In genomic region chr11:117606137-117606536, GRCm38 (mm10) we compare ENCODE assay signal across 9 mouse cellular contexts. TPM values are rescaled to one million over a fixed set of nuclear protein-coding genes. Genes with fewer than 3 reads are reported as not detected.
DNase-seq lines count a peak whose midpoint lies in the region; ATAC-seq lines count a peak whose summit lies in the region.
"Had no signal": no experiment of that assay in that cellular context is flagged by ENCODE, and none has a peak within 500 bp of the region (broad histone marks: within the 10 kb centered on the region; RNA-seq: fewer than 3 reads in every experiment).

No protein-coding gene starts in this region.

- H3K27me3 ChIP-seq in heart, embryonic 10.5 days (ENCODE audit: insufficient read depth, poor library complexity, severe bottlenecking), result peaks cover 70% of the 10 kb centered on the region
- peaks cover 3% of the 10 kb centered on the region; the same call in 1 of the 2 replicates for H3K27me3 ChIP-seq in midbrain, embryonic 11.5 days (ENCODE audit: control insufficient read depth, insufficient read depth, low read length)
- no peaks in the 10 kb centered on the region for H3K27me3 ChIP-seq in midbrain, embryonic 15.5 days (replicated peaks)
- peaks cover 5% of the 10 kb centered on the region for H3K27me3 ChIP-seq in limb, embryonic 12.5 days

- H3K4me2 ChIP-seq in midbrain, embryonic 11.5 days, result peak overlapping the region; percentile 21
- H3K4me2 ChIP-seq in midbrain, embryonic 15.5 days, result no peak overlapping the region
- peak overlapping the region; percentile 30 for H3K4me2 ChIP-seq in limb, embryonic 12.5 days

- no peak for ATAC-seq in midbrain, embryonic 11.5 days (ENCODE audit: low FRiP score)
- no peak for ATAC-seq in midbrain, embryonic 15.5 days (replicated peaks)
- no peak for ATAC-seq in limb, embryonic 12.5 days (ENCODE audit: insufficient number of reproducible peaks, insufficient read depth, low FRiP score, low TSS enrichment, low read depth)

- WGBS in heart, embryonic 10.5 days, result 31% methylated on average over 9 of the region's 9 CpGs
- WGBS in midbrain, embryonic 11.5 days, result 44% methylated on average over 9 of the region's 9 CpGs
- 28% methylated on average over 9 of the region's 9 CpGs for WGBS in midbrain, embryonic 15.5 days
- 29% methylated on average over 9 of the region's 9 CpGs for WGBS in limb, embryonic 12.5 days

- peak overlapping the region; percentile 38 for H3K4me3 ChIP-seq in heart, embryonic 10.5 days
- no peak overlapping the region for H3K4me3 ChIP-seq in midbrain, embryonic 11.5 days (ENCODE audit: low read depth, low read length)
- H3K4me3 ChIP-seq in midbrain, embryonic 15.5 days, result no peak overlapping the region
- no peak overlapping the region for H3K4me3 ChIP-seq in limb, embryonic 12.5 days (replicated peaks)

- no peaks in the 10 kb centered on the region for H3K36me3 ChIP-seq in heart, embryonic 10.5 days
- H3K36me3 ChIP-seq in midbrain, embryonic 11.5 days (ENCODE audit: control insufficient read depth, insufficient read depth, low read length), result no peaks in the 10 kb centered on the region
- no peaks in the 10 kb centered on the region for H3K36me3 ChIP-seq in midbrain, embryonic 15.5 days (replicated peaks)
- no peaks in the 10 kb centered on the region for H3K36me3 ChIP-seq in limb, embryonic 12.5 days

- no peak overlapping the region for H3K9ac ChIP-seq in midbrain, embryonic 11.5 days (ENCODE audit: low read length)
- H3K9ac ChIP-seq in midbrain, embryonic 15.5 days, result no peak overlapping the region
- H3K9ac ChIP-seq in limb, embryonic 12.5 days (replicated peaks), result no peak overlapping the region

- no peak for DNase-seq in heart, embryonic 10.5 days (ENCODE audit: low spot score)
- DNase-seq in heart, postnatal 25 days (ENCODE audit: low spot score), result no peak
- DNase-seq in midbrain, embryonic 11.5 days (ENCODE audit: low spot score, missing footprints), result no peak
- no peak for DNase-seq in right cerebral cortex, adult 18-20 months
- DNase-seq in layer of hippocampus, adult 11-12 months (ENCODE audit: low spot score), result no peak
- DNase-seq in retina, embryonic 14.5 days (ENCODE audit: low spot score), result no peak
- DNase-seq: spleen, adult 18-20 months had no signal

- H3K4me1 ChIP-seq in heart, embryonic 10.5 days, result peaks cover 22% of the 10 kb centered on the region
- peaks cover 21% of the 10 kb centered on the region for H3K4me1 ChIP-seq in midbrain, embryonic 11.5 days (ENCODE audit: control insufficient read depth, insufficient read depth, low read length)
- peaks cover 30% of the 10 kb centered on the region for H3K4me1 ChIP-seq in midbrain, embryonic 15.5 days
- peaks cover 50% of the 10 kb centered on the region for H3K4me1 ChIP-seq in limb, embryonic 12.5 days (replicated peaks)

- no peaks in the 10 kb centered on the region for H3K9me3 ChIP-seq in heart, embryonic 10.5 days
- H3K9me3 ChIP-seq in midbrain, embryonic 11.5 days (ENCODE audit: control insufficient read depth, low read length), result no peaks in the 10 kb centered on the region
- H3K9me3 ChIP-seq in midbrain, embryonic 15.5 days, result no peaks in the 10 kb centered on the region
- H3K9me3 ChIP-seq in limb, embryonic 12.5 days, result no peaks in the 10 kb centered on the region

- intact Hi-C loops in heart, postnatal 25 days (cut with DNase I), result no loop called here

- H3K27ac ChIP-seq in heart, embryonic 10.5 days, result peak overlapping the region; percentile 36; the same call in 1 of the 2 replicates
- no peak overlapping the region for H3K27ac ChIP-seq in midbrain, embryonic 11.5 days (ENCODE audit: low read depth, low read length)
- H3K27ac ChIP-seq in midbrain, embryonic 15.5 days, result no peak overlapping the region
- no peak overlapping the region for H3K27ac ChIP-seq in limb, embryonic 12.5 days

RNA-seq across cellular contexts. Expression of gene Tnrc6c, which starts 48.0 kb away (rescaled TPM):
- 6.1 and 7.4 TPM in 2 replicates for polyA plus RNA-seq in heart, embryonic 10.5 days (2016; fragmentation: Nextera tagmentation; extraction: Ambion mirVana)
- total RNA-seq in heart, postnatal 25 days (2021), result 10 to 100 TPM; 25.7 to 33.4 TPM
- 14.6 and 15.1 TPM in 2 replicates for polyA plus RNA-seq in midbrain, embryonic 11.5 days (2014; fragmentation: Nextera tagmentation; extraction: Ambion mirVana)
- polyA plus RNA-seq in midbrain, embryonic 15.5 days (2015; fragmentation: Nextera tagmentation; extraction: Ambion mirVana), result 32.5 and 35.4 TPM in 2 replicates
- polyA plus RNA-seq in limb, embryonic 12.5 days (2016; fragmentation: Nextera tagmentation; extraction: Ambion mirVana), result 20.0 and 22.6 TPM in 2 replicates
